Comparison of ENCODE assay signal across 8 mouse cellular contexts in the genomic region with DNA sequence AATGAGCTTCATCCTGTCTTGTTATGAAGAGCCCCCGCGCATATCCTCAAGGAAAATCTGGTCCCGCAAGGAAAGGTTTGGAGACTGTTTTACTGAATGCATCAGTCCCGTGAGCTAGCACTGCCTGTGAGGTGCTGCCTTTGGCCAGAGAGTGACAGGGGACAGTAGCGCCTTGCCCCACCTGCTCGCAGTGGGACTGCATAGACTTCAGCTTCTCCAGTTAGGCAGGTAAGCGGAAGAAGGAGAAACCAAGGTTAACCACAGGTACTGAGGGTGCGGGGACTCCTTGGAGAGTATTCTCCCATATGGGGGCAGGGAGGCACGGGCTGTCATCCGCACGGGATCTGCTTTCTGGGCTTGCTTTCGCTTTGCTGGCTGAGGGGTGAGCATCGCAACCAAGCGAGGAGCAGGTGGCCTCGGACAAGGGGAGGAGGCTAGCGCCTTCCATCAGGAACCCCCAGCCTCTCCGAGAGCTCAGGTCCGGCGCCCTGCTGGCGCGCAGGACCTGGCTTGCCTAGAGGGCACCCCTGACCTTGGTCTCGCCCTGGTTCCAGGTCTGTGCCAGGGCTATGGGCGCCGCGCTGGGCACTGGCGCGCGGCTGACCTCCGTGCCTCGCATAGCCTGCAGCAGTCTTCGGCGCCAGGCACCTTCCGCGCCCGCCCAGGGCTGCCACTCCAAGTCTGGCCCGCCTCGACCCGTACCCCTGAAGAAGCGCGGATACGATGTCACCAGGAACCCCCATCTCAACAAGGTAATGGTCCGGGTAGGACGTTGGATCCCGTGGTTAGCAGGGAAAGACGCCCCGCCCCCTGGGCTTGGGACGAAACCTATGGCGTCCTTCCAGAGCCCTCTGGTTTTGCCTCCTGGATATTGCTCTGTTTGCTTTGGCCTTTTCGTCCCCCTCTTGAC. TPM values are rescaled to one million over a fixed set of nuclear protein-coding genes. Genes with fewer than 3 reads are reported as not detected.
DNase-seq lines count a peak whose midpoint lies in the region; ATAC-seq and TF ChIP-seq lines count a peak whose summit lies in the region.

A gene (plus strand): TSS at position 51 of the 910 bp plus-strand sequence.

- TF ChIP-seq CTCF in CH12.LX (conservative IDR thresholded peaks at IDR 0.05 in 1 of 2, IDR thresholded peaks at IDR 0.05 in 1 of 2; ENCODE audit: low read depth in 2 of 2, low read length in 2 of 2) = no peak
- TF ChIP-seq CTCF in kidney, postnatal 0 days (IDR thresholded peaks at IDR 0.05; ENCODE audit: low read depth) = no peak

- in situ Hi-C loops in CH12.LX (cut with MboI; ENCODE audit: low pct_ligation_motif_present, low pct_unique_long_range_greater_than_20kb, low sequenced_read_pairs) = loop anchor here (10.0 kb wide), 2 partner anchors 78 to 108 kb away; a partner anchor contains a TSS

- dilution Hi-C loops in CH12.LX (cut with MboI; ENCODE audit: extremely low pct_ligation_motif_present, extremely low pct_unique_long_range_greater_than_20kb, low sequenced_read_pairs) = no loop called here

- H3K27ac ChIP-seq in CH12.LX (ENCODE audit: insufficient read depth, low read depth) = no peak within 1 kb of the TSS
- no peak within 1 kb of the TSS for H3K27ac ChIP-seq in forebrain, embryonic 11.5 days (ENCODE audit: low read depth, low read length)
- H3K27ac ChIP-seq in heart, embryonic 13.5 days (replicated peaks) = 0 out of 2 replicates have a peak within 1 kb of the TSS, but pooled peaks have one; percentile 5
- H3K27ac ChIP-seq in kidney, postnatal 0 days = peak within 1 kb of the TSS; percentile 87

- no peak for TF ChIP-seq POLR2A in CH12.LX (IDR thresholded peaks at IDR 0.05; ENCODE audit: low read depth, low read length)
- no peak for TF ChIP-seq POLR2A in myocyte (IDR thresholded peaks at IDR 0.05; ENCODE audit: insufficient read length, low read depth)

- no peaks in the 10 kb centered on the region for H3K79me2 ChIP-seq in CH12.LX (replicated peaks; ENCODE audit: control insufficient read depth, extremely low read depth, insufficient read depth, poor library complexity, severe bottlenecking)
- no peaks in the 10 kb centered on the region for H3K79me2 ChIP-seq in myocyte (ENCODE audit: control insufficient read depth, insufficient read depth)

- 4% methylated on average over 49 of the region's 49 CpGs for WGBS in forebrain, embryonic 11.5 days
- 6% methylated on average over 49 of the region's 49 CpGs for WGBS in heart, embryonic 13.5 days
- WGBS in kidney, postnatal 0 days = 5% methylated on average over 48 of the region's 49 CpGs

- no peak for TF ChIP-seq RAD21 in CH12.LX (IDR thresholded peaks at IDR 0.05; ENCODE audit: low read depth, low read length)

- H3K4me2 ChIP-seq in CH12.LX (ENCODE audit: insufficient read depth, low read depth, poor library complexity, severe bottlenecking) (peak within 1 kb of the TSS; percentile 53), myocyte (ENCODE audit: low read depth) (peak within 1 kb of the TSS; percentile 95)
- H3K4me2 ChIP-seq in forebrain, embryonic 11.5 days (ENCODE audit: low read depth, low read length, severe bottlenecking) = peak within 1 kb of the TSS; percentile 100
- H3K4me2 ChIP-seq in heart, embryonic 13.5 days = peak within 1 kb of the TSS; percentile 98
- peak within 1 kb of the TSS; percentile 90 for H3K4me2 ChIP-seq in kidney, postnatal 0 days (ENCODE audit: low read length)

- peaks cover 7 to 13% of the 10 kb centered on the region in 2 experiments; a peak in 3 of 4 replicates for H3K4me1 ChIP-seq in CH12.LX (ENCODE audit: control insufficient read depth in 1 of 2, insufficient read depth in 2 of 2)
- H3K4me1 ChIP-seq in forebrain, embryonic 11.5 days (replicated peaks; ENCODE audit: control insufficient read depth, insufficient read depth, low read length) = peaks cover 2% of the 10 kb centered on the region; the same call in 1 of the 2 replicates
- peaks cover 25% of the 10 kb centered on the region for H3K4me1 ChIP-seq in heart, embryonic 13.5 days
- no peaks in the 10 kb centered on the region for H3K4me1 ChIP-seq in kidney, postnatal 0 days (replicated peaks; ENCODE audit: insufficient read depth, low read length)

- H3K4me3 ChIP-seq in CH12.LX (replicated peaks in 1 of 3; ENCODE audit: low read depth in 2 of 3, low read length in 2 of 3, poor library complexity in 1 of 3) (peak within 1 kb of the TSS in 1 of 3 experiments; percentile 54), myocyte (peak within 1 kb of the TSS; percentile 45)
- H3K4me3 ChIP-seq in forebrain, embryonic 11.5 days (ENCODE audit: low read depth, low read length) = peak within 1 kb of the TSS; percentile 60
- peak within 1 kb of the TSS; percentile 81 for H3K4me3 ChIP-seq in heart, embryonic 13.5 days
- H3K4me3 ChIP-seq in kidney, postnatal 0 days (replicated peaks; ENCODE audit: low read depth, low read length) = peak within 1 kb of the TSS; percentile 58

- peak; percentile 77 for ATAC-seq in forebrain, embryonic 11.5 days (replicated peaks; ENCODE audit: low FRiP score)
- peak; percentile 51; the same call in 1 of the 2 replicates for ATAC-seq in heart, embryonic 13.5 days (ENCODE audit: extremely low read depth, insufficient number of reproducible peaks, low FRiP score, low TSS enrichment)
- peak; percentile 91 for ATAC-seq in kidney, postnatal 0 days (replicated peaks; ENCODE audit: low FRiP score, low read depth)

- no peaks in the 10 kb centered on the region for H3K27me3 ChIP-seq in CH12.LX (replicated peaks)
- 0 out of 2 replicates have a peak, but pooled peaks cover 3% of the 10 kb centered on the region for H3K27me3 ChIP-seq in forebrain, embryonic 11.5 days (ENCODE audit: control insufficient read depth, insufficient read depth, low read length)
- 0 out of 2 replicates have a peak, but pooled peaks cover 4% of the 10 kb centered on the region for H3K27me3 ChIP-seq in heart, embryonic 13.5 days (replicated peaks)
- H3K27me3 ChIP-seq in kidney, postnatal 0 days (ENCODE audit: insufficient read depth, low read length) = no peaks in the 10 kb centered on the region
- H3K27me3 ChIP-seq in myocyte (ENCODE audit: control insufficient read depth, insufficient read depth, insufficient read length) = no peaks in the 10 kb centered on the region

- H3ac ChIP-seq in myocyte (ENCODE audit: control insufficient read depth, insufficient read length) = peak within 1 kb of the TSS; percentile 13

- TF ChIP-seq EP300 in CH12.LX (IDR thresholded peaks at IDR 0.05; ENCODE audit: low read length) = no peak

- no peak within 1 kb of the TSS for H3K9ac ChIP-seq in CH12.LX (ENCODE audit: insufficient read depth, low read depth)
- peak within 1 kb of the TSS; percentile 75 for H3K9ac ChIP-seq in forebrain, embryonic 11.5 days (ENCODE audit: low read length)
- H3K9ac ChIP-seq in heart, embryonic 13.5 days = peak within 1 kb of the TSS; percentile 88
- H3K9ac ChIP-seq in kidney, postnatal 0 days (ENCODE audit: low read depth, low read length) = peak within 1 kb of the TSS; percentile 70

- H3K36me3 ChIP-seq in CH12.LX (replicated peaks in 1 of 2; ENCODE audit: control insufficient read depth in 1 of 2, insufficient read depth in 1 of 2, low read length in 1 of 2) = no peaks in the 10 kb centered on the region
- H3K36me3 ChIP-seq in forebrain, embryonic 11.5 days (ENCODE audit: control insufficient read depth, insufficient read depth, low read length) = no peaks in the 10 kb centered on the region
- no peaks in the 10 kb centered on the region for H3K36me3 ChIP-seq in heart, embryonic 13.5 days
- no peaks in the 10 kb centered on the region for H3K36me3 ChIP-seq in kidney, postnatal 0 days (ENCODE audit: insufficient read depth, low read length)
- H3K36me3 ChIP-seq in myocyte (ENCODE audit: control insufficient read depth, insufficient read depth) = no peaks in the 10 kb centered on the region

- DNase-seq in CH12.LX (ENCODE audit: extremely low read depth) (no peak), liver (peak; percentile 5)
- DNase-seq in brain, adult 2 months (ENCODE audit: low read depth, low spot score) = peak; percentile 89
- DNase-seq in forebrain, embryonic 11.5 days (ENCODE audit: low spot score) = peak; percentile 67
- DNase-seq in kidney, postnatal 0 days (ENCODE audit: low spot score) = peak; percentile 51
- DNase-seq in urinary bladder, postnatal 25 days (ENCODE audit: low spot score) = peak; percentile 43

- H3K9me3 ChIP-seq in CH12.LX (replicated peaks; ENCODE audit: low read length) = no peaks in the 10 kb centered on the region
- no peaks in the 10 kb centered on the region for H3K9me3 ChIP-seq in forebrain, embryonic 11.5 days (ENCODE audit: control insufficient read depth, low read length)
- H3K9me3 ChIP-seq in heart, embryonic 13.5 days = no peaks in the 10 kb centered on the region
- H3K9me3 ChIP-seq in kidney, postnatal 0 days (replicated peaks; ENCODE audit: low read length) = no peaks in the 10 kb centered on the region

TF ChIP-seq in CH12.LX, 34 proteins besides CTCF, POLR2A, EP300 and RAD21:
- peak; percentile 40 for TF ChIP-seq BHLHE40 (IDR thresholded peaks at IDR 0.05; ENCODE audit: low read depth, low read length)
- TF ChIP-seq ZKSCAN1 (IDR thresholded peaks at IDR 0.05; ENCODE audit: borderline replicate concordance, low read depth, low read length) = no peak

TF ChIP-seq in myocyte, 11 proteins besides CTCF, POLR2A, EP300 and RAD21:
- no peak for TF ChIP-seq MYOG (IDR thresholded peaks at IDR 0.05; ENCODE audit: control insufficient read depth in 1 of 3, insufficient read depth in 1 of 3, insufficient read length in 2 of 3, low read depth in 2 of 3)
- no peak for TF ChIP-seq TCF3 (IDR thresholded peaks at IDR 0.05; ENCODE audit: insufficient read length, low read depth)
- TF ChIP-seq MYOD1 (IDR thresholded peaks at IDR 0.05; ENCODE audit: control insufficient read depth in 1 of 3, insufficient read length in 2 of 3, low read depth in 2 of 3) = peak in 1 of 3 experiments; percentile 4
- TF ChIP-seq REST (IDR thresholded peaks at IDR 0.05; ENCODE audit: insufficient read depth, insufficient read length) = no peak
TF ChIP-seq in myocyte: peak in this region for 1.

RNA-seq across cellular contexts. Expression of the gene that starts here (rescaled TPM):
- not detected in 2 replicates for total RNA-seq in CH12.LX (2012; rRNA removed)
- total RNA-seq in CH12.LX (2014; rRNA removed) = not detected in 2 replicates
- polyA plus RNA-seq in CH12.LX (2012; ENCODE audit: insufficient read length, low read depth) = not detected in 2 replicates
- 0.90 and 1.1 TPM in 2 replicates for polyA plus RNA-seq in forebrain, embryonic 11.5 days (2014; fragmentation: Nextera tagmentation; extraction: Ambion mirVana)
- 3.6 and 4.9 TPM in 2 replicates for polyA plus RNA-seq in heart, embryonic 13.5 days (2015; fragmentation: Nextera tagmentation; extraction: Ambion mirVana)
- polyA plus RNA-seq in kidney, postnatal 0 days (2015; fragmentation: Nextera tagmentation; extraction: Ambion mirVana) = 39.5 and 41.1 TPM in 2 replicates
- polyA plus RNA-seq in myocyte (2012; fragmentation: generic; extraction: Trizol) = 7.8 TPM

Comparison
In these comparisons a context has a peak if more than half of its experiments do, and no peak if none do; other contexts are left out.
1. H3K27ac ChIP-seq: peak in heart, embryonic 13.5 days (single experiment) and kidney, postnatal 0 days (single experiment); none in CH12.LX (single experiment) and forebrain, embryonic 11.5 days (single experiment).
2. Peak in every context shown above with its lines, with median percentiles within 50 percentile points of each other: H3K4me2 ChIP-seq and ATAC-seq.